ENCODE assay signal across 8 mouse cellular contexts in genomic region chr9:111272356-111272755, GRCm38 (mm10). TPM values are rescaled to one million over a fixed set of nuclear protein-coding genes. Genes with fewer than 3 reads are reported as not detected.
DNase-seq lines count a peak whose midpoint lies in the region; ATAC-seq lines count a peak whose summit lies in the region.

No protein-coding gene starts in this region.

- DNase-seq in heart, postnatal 25 days (ENCODE audit: low spot score), result no peak
- DNase-seq in 3T3-L1 (ENCODE audit: low read depth, low spot score), result peak; percentile 41
- peak; percentile 52 for DNase-seq in c-Kit-positive CD71-positive TER-119-positive erythroid progenitor cells, embryonic 14.5 days (ENCODE audit: low spot score)
- DNase-seq in cerebellum, postnatal 10 days, result no peak
- DNase-seq in embryo, embryonic 11 days, result no peak

- WGBS in heart, embryonic 12.5 days, result 10% methylated on average over 19 of the region's 19 CpGs
- 14% methylated on average over 19 of the region's 19 CpGs for WGBS in hindbrain, embryonic 13.5 days

- peaks cover 20% of the 10 kb centered on the region for H3K36me3 ChIP-seq in heart, embryonic 12.5 days
- peaks cover 18% of the 10 kb centered on the region for H3K36me3 ChIP-seq in hindbrain, embryonic 13.5 days

- H3K9ac ChIP-seq in heart, embryonic 12.5 days, result peak overlapping the region; percentile 95
- H3K9ac ChIP-seq in hindbrain, embryonic 13.5 days, result peak overlapping the region; percentile 96

- peaks cover 32% of the 10 kb centered on the region for H3K4me1 ChIP-seq in heart, embryonic 12.5 days (replicated peaks)
- peaks cover 54% of the 10 kb centered on the region for H3K4me1 ChIP-seq in hindbrain, embryonic 13.5 days (replicated peaks)

- intact Hi-C loops in heart, postnatal 25 days (cut with DNase I), result loop anchor here (10.0 kb wide), 1 partner anchor 278 kb away; the partner anchor contains the start of gene Rtp3

- no peak for ATAC-seq in heart, embryonic 12.5 days (ENCODE audit: insufficient number of reproducible peaks, low FRiP score)
- no peak for ATAC-seq in hindbrain, embryonic 13.5 days (ENCODE audit: low FRiP score)
- 0 out of 2 replicates have a peak, but pooled peaks have one; percentile 0 for ATAC-seq in megakaryocyte progenitor cell, adult 5-6 weeks (replicated peaks; ENCODE audit: poor library complexity)

- peak overlapping the region; percentile 98 for H3K27ac ChIP-seq in heart, embryonic 12.5 days (ENCODE audit: poor library complexity, severe bottlenecking)
- peak overlapping the region; percentile 97 for H3K27ac ChIP-seq in hindbrain, embryonic 13.5 days

- H3K27me3 ChIP-seq in heart, embryonic 12.5 days (replicated peaks), result no peaks in the 10 kb centered on the region
- no peaks in the 10 kb centered on the region for H3K27me3 ChIP-seq in hindbrain, embryonic 13.5 days

- H3K4me2 ChIP-seq in heart, embryonic 12.5 days, result peak overlapping the region; percentile 92
- H3K4me2 ChIP-seq in hindbrain, embryonic 13.5 days, result peak overlapping the region; percentile 98

- no peaks in the 10 kb centered on the region for H3K9me3 ChIP-seq in heart, embryonic 12.5 days (replicated peaks)
- H3K9me3 ChIP-seq in hindbrain, embryonic 13.5 days, result no peaks in the 10 kb centered on the region

- H3K4me3 ChIP-seq in heart, embryonic 12.5 days, result peak overlapping the region; percentile 85
- H3K4me3 ChIP-seq in hindbrain, embryonic 13.5 days, result peak overlapping the region; percentile 93

RNA-seq across cellular contexts. Expression of gene Epm2aip1, which starts 0.6 kb away (rescaled TPM):
- polyA plus RNA-seq in heart, embryonic 12.5 days (2016; fragmentation: Nextera tagmentation; extraction: Ambion mirVana), result 32.8 and 34.3 TPM in 2 replicates
- 10 to 100 TPM; 19.4 to 23.9 TPM for total RNA-seq in heart, postnatal 25 days (2021)
- polyA plus RNA-seq in hindbrain, embryonic 13.5 days (2015; fragmentation: Nextera tagmentation; extraction: Ambion mirVana), result 46.2 and 47.4 TPM in 2 replicates
- total RNA-seq in megakaryocyte progenitor cell, adult 5-6 weeks (2015), result 19.1 and 23.8 TPM in 2 replicates
- 12.4 and 17.8 TPM in 2 replicates for total RNA-seq in megakaryocyte progenitor cell, adult 5-6 weeks (2017)

RNA-seq across cellular contexts. Expression of gene Mlh1, which starts 0.8 kb away (rescaled TPM):
- polyA plus RNA-seq in heart, embryonic 12.5 days (2016; fragmentation: Nextera tagmentation; extraction: Ambion mirVana), result 39.3 and 44.0 TPM in 2 replicates
- total RNA-seq in heart, postnatal 25 days (2021), result 1 to 10 TPM; 7.1 TPM
- 29.9 and 31.3 TPM in 2 replicates for polyA plus RNA-seq in hindbrain, embryonic 13.5 days (2015; fragmentation: Nextera tagmentation; extraction: Ambion mirVana)
- 51.8 and 51.9 TPM in 2 replicates for total RNA-seq in megakaryocyte progenitor cell, adult 5-6 weeks (2015)
- total RNA-seq in megakaryocyte progenitor cell, adult 5-6 weeks (2017), result 46.6 and 58.4 TPM in 2 replicates

RNA-seq across cellular contexts. Expression of gene Trank1, which starts 39.2 kb away (rescaled TPM):
- 0.03 and 0.27 TPM in 2 replicates for polyA plus RNA-seq in heart, embryonic 12.5 days (2016; fragmentation: Nextera tagmentation; extraction: Ambion mirVana)
- not detected for total RNA-seq in heart, postnatal 25 days (2021)
- 4.3 TPM in 2 replicates for polyA plus RNA-seq in hindbrain, embryonic 13.5 days (2015; fragmentation: Nextera tagmentation; extraction: Ambion mirVana)
- not detected in 2 replicates for total RNA-seq in megakaryocyte progenitor cell, adult 5-6 weeks (2015)
- total RNA-seq in megakaryocyte progenitor cell, adult 5-6 weeks (2017), result not detected in 2 replicates

Comparison
In these comparisons a context has a peak if more than half of its experiments do, and no peak if none do; other contexts are left out.
1. DNase-seq: peak in 3T3-L1 (single experiment) and c-Kit-positive CD71-positive TER-119-positive erythroid progenitor cells, embryonic 14.5 days (single experiment); none in heart, postnatal 25 days (single experiment), cerebellum, postnatal 10 days (0 of 2) and embryo, embryonic 11 days (single experiment).
2. RNA of gene Mlh1, which starts 0.8 kb away (total RNA-seq): 46.6 to 58.4 TPM in megakaryocyte progenitor cell, adult 5-6 weeks; 7.1 TPM in heart, postnatal 25 days; every median in the first group is over 4 times any median in the second.